Mouse (Mus musculus): ENCODE measurements around the gene Npas2. TPM values are rescaled to one million over a fixed set of nuclear protein-coding genes. Genes with fewer than 3 reads are reported as not detected.

Gene Npas2
- polyA plus RNA-seq, 1 experiment from 2014 or later: 0.17 TPM

GRCm38 (mm10) chr1:39205021-39205420 is 11.5 kb downstream of the Npas2 start:
- Histone ChIP-seq H3K9me3 (ENCODE audit: control insufficient read depth, low read length) (no peaks in the 10 kb centered on the region), H3K27me3 (ENCODE audit: control insufficient read depth, insufficient read depth, low read length) (no peaks in the 10 kb centered on the region), H3K4me3 (ENCODE audit: low read depth, low read length) (no peak overlapping the region), H3K4me2 (ENCODE audit: low read depth) (no peak overlapping the region), H3K4me1 (ENCODE audit: control insufficient read depth, insufficient read depth, low read length) (no peaks in the 10 kb centered on the region), H3K9ac (ENCODE audit: low read length) (no peak overlapping the region), H3K36me3 (ENCODE audit: control insufficient read depth, insufficient read depth, low read length) (no peaks in the 10 kb centered on the region), H3K27ac (ENCODE audit: low read depth, low read length) (no peak overlapping the region)
- ATAC-seq (ENCODE audit: insufficient read depth, low FRiP score, low TSS enrichment): no peak
- WGBS: 93% methylated on average over 10 of the region's 10 CpGs
- DNase-seq (ENCODE audit: low spot score): no peak

GRCm38 (mm10) chr1:39205697-39206096 is 12.2 kb downstream of the Npas2 start:
- Histone ChIP-seq H3K27ac (ENCODE audit: low read depth, low read length) (no peak overlapping the region), H3K4me1 (ENCODE audit: control insufficient read depth, insufficient read depth, low read length) (no peaks in the 10 kb centered on the region), H3K27me3 (ENCODE audit: control insufficient read depth, insufficient read depth, low read length) (no peaks in the 10 kb centered on the region), H3K4me2 (ENCODE audit: low read depth) (no peak overlapping the region), H3K4me3 (ENCODE audit: low read depth, low read length) (no peak overlapping the region), H3K9ac (ENCODE audit: low read length) (no peak overlapping the region), H3K36me3 (ENCODE audit: control insufficient read depth, insufficient read depth, low read length) (no peaks in the 10 kb centered on the region), H3K9me3 (ENCODE audit: control insufficient read depth, low read length) (no peaks in the 10 kb centered on the region)
- DNase-seq (ENCODE audit: low spot score) (no peak), ATAC-seq (ENCODE audit: insufficient read depth, low FRiP score, low TSS enrichment) (no peak)
- WGBS: 84% methylated on average over 4 of the region's 4 CpGs

GRCm38 (mm10) chr1:39206942-39207341 is 13.4 kb downstream of the Npas2 start:
- Histone ChIP-seq H3K4me1 (ENCODE audit: control insufficient read depth, insufficient read depth, low read length) (no peaks in the 10 kb centered on the region), H3K4me3 (ENCODE audit: low read depth, low read length) (no peak overlapping the region), H3K36me3 (ENCODE audit: control insufficient read depth, insufficient read depth, low read length) (no peaks in the 10 kb centered on the region), H3K9ac (ENCODE audit: low read length) (no peak overlapping the region), H3K27me3 (ENCODE audit: control insufficient read depth, insufficient read depth, low read length) (no peaks in the 10 kb centered on the region), H3K9me3 (ENCODE audit: control insufficient read depth, low read length) (no peaks in the 10 kb centered on the region), H3K27ac (ENCODE audit: low read depth, low read length) (no peak overlapping the region), H3K4me2 (ENCODE audit: low read depth) (no peak overlapping the region)
- ATAC-seq (ENCODE audit: insufficient read depth, low FRiP score, low TSS enrichment): no peak
- no peak for DNase-seq (ENCODE audit: low spot score)
- 33% methylated on average over 7 of the region's 7 CpGs for WGBS

GRCm38 (mm10) chr1:39210928-39211327 is 17.4 kb downstream of the Npas2 start:
- WGBS: 84% methylated on average over 5 of the region's 5 CpGs
- no peak overlapping the region for H3K9ac ChIP-seq (ENCODE audit: low read length)
- H3K4me3 ChIP-seq (ENCODE audit: low read depth, low read length): no peak overlapping the region
- H3K36me3 ChIP-seq (ENCODE audit: control insufficient read depth, insufficient read depth, low read length): no peaks in the 10 kb centered on the region
- no peak overlapping the region for H3K4me2 ChIP-seq (ENCODE audit: low read depth)
- no peak overlapping the region for H3K27ac ChIP-seq (ENCODE audit: low read depth, low read length)
- H3K4me1 ChIP-seq (ENCODE audit: control insufficient read depth, insufficient read depth, low read length): no peaks in the 10 kb centered on the region
- no peak for DNase-seq (ENCODE audit: low spot score)
- ATAC-seq (ENCODE audit: insufficient read depth, low FRiP score, low TSS enrichment): no peak
- H3K27me3 ChIP-seq (ENCODE audit: control insufficient read depth, insufficient read depth, low read length): no peaks in the 10 kb centered on the region
- no peaks in the 10 kb centered on the region for H3K9me3 ChIP-seq (ENCODE audit: control insufficient read depth, low read length)

GRCm38 (mm10) chr1:39212982-39213381 is 19.5 kb downstream of the Npas2 start:
- WGBS: 87% methylated on average over 6 of the region's 6 CpGs
- no peak for DNase-seq (ENCODE audit: low spot score)
- H3K27ac ChIP-seq (ENCODE audit: low read depth, low read length): no peak overlapping the region
- no peak overlapping the region for H3K9ac ChIP-seq (ENCODE audit: low read length)
- no peak for ATAC-seq (ENCODE audit: insufficient read depth, low FRiP score, low TSS enrichment)
- H3K4me2 ChIP-seq (ENCODE audit: low read depth): no peak overlapping the region
- no peak overlapping the region for H3K4me3 ChIP-seq (ENCODE audit: low read depth, low read length)
- H3K9me3 ChIP-seq (ENCODE audit: control insufficient read depth, low read length): no peaks in the 10 kb centered on the region
- H3K4me1 ChIP-seq (ENCODE audit: control insufficient read depth, insufficient read depth, low read length): no peaks in the 10 kb centered on the region
- H3K36me3 ChIP-seq (ENCODE audit: control insufficient read depth, insufficient read depth, low read length): no peaks in the 10 kb centered on the region
- no peaks in the 10 kb centered on the region for H3K27me3 ChIP-seq (ENCODE audit: control insufficient read depth, insufficient read depth, low read length)

- no peaks in the 10 kb centered on the region for H3K9me3 ChIP-seq (ENCODE audit: control insufficient read depth, low read length)
- no peaks in the 10 kb centered on the region for H3K36me3 ChIP-seq (ENCODE audit: control insufficient read depth, insufficient read depth, low read length)
- no peak overlapping the region for H3K4me2 ChIP-seq (ENCODE audit: low read depth)
- H3K4me3 ChIP-seq (ENCODE audit: low read depth, low read length): no peak overlapping the region
- H3K27ac ChIP-seq (ENCODE audit: low read depth, low read length): no peak overlapping the region
- H3K4me1 ChIP-seq (ENCODE audit: control insufficient read depth, insufficient read depth, low read length): no peaks in the 10 kb centered on the region
- H3K9ac ChIP-seq (ENCODE audit: low read length): no peak overlapping the region
- DNase-seq (ENCODE audit: low spot score) (no peak), ATAC-seq (ENCODE audit: insufficient read depth, low FRiP score, low TSS enrichment) (no peak)
- H3K27me3 ChIP-seq (ENCODE audit: control insufficient read depth, insufficient read depth, low read length): no peaks in the 10 kb centered on the region
- 90% methylated on average over 3 of the region's 3 CpGs for WGBS
Measured at GRCm38 (mm10) chr1:39217584-39217983, 24.1 kb downstream of the Npas2 start.

GRCm38 (mm10) chr1:39228401-39228800 is 34.9 kb downstream of the Npas2 start:
- Histone ChIP-seq H3K9me3 (ENCODE audit: control insufficient read depth, low read length) (no peaks in the 10 kb centered on the region), H3K27ac (ENCODE audit: low read depth, low read length) (no peak overlapping the region), H3K4me1 (ENCODE audit: control insufficient read depth, insufficient read depth, low read length) (no peaks in the 10 kb centered on the region), H3K27me3 (ENCODE audit: control insufficient read depth, insufficient read depth, low read length) (no peaks in the 10 kb centered on the region), H3K4me2 (ENCODE audit: low read depth) (no peak overlapping the region), H3K36me3 (ENCODE audit: control insufficient read depth, insufficient read depth, low read length) (no peaks in the 10 kb centered on the region), H3K9ac (ENCODE audit: low read length) (no peak overlapping the region), H3K4me3 (ENCODE audit: low read depth, low read length) (no peak overlapping the region)
- no peak for DNase-seq (ENCODE audit: low spot score)
- WGBS: 94% methylated on average over 5 of the region's 5 CpGs
- ATAC-seq (ENCODE audit: insufficient read depth, low FRiP score, low TSS enrichment): no peak

- H3K4me1 ChIP-seq (ENCODE audit: control insufficient read depth, insufficient read depth, low read length): no peaks in the 10 kb centered on the region
- H3K9ac ChIP-seq (ENCODE audit: low read length): no peak overlapping the region
- H3K27ac ChIP-seq (ENCODE audit: low read depth, low read length): no peak overlapping the region
- no peak overlapping the region for H3K4me3 ChIP-seq (ENCODE audit: low read depth, low read length)
- H3K9me3 ChIP-seq (ENCODE audit: control insufficient read depth, low read length): no peaks in the 10 kb centered on the region
- H3K27me3 ChIP-seq (ENCODE audit: control insufficient read depth, insufficient read depth, low read length): no peaks in the 10 kb centered on the region
- ATAC-seq (ENCODE audit: insufficient read depth, low FRiP score, low TSS enrichment) (no peak), DNase-seq (ENCODE audit: low spot score) (no peak)
- WGBS: 74% methylated on average over 3 of the region's 3 CpGs
- no peak overlapping the region for H3K4me2 ChIP-seq (ENCODE audit: low read depth)
- no peaks in the 10 kb centered on the region for H3K36me3 ChIP-seq (ENCODE audit: control insufficient read depth, insufficient read depth, low read length)
Measured at GRCm38 (mm10) chr1:39230021-39230420, 36.5 kb downstream of the Npas2 start.

GRCm38 (mm10) chr1:39234815-39235449 is 41.4 kb downstream of the Npas2 start:
- Histone ChIP-seq H3K27me3 (ENCODE audit: control insufficient read depth, insufficient read depth, low read length) (no peaks in the 10 kb centered on the region), H3K9ac (ENCODE audit: low read length) (no peak overlapping the region), H3K4me2 (ENCODE audit: low read depth) (no peak overlapping the region), H3K36me3 (ENCODE audit: control insufficient read depth, insufficient read depth, low read length) (no peaks in the 10 kb centered on the region), H3K4me3 (ENCODE audit: low read depth, low read length) (no peak overlapping the region), H3K4me1 (ENCODE audit: control insufficient read depth, insufficient read depth, low read length) (no peaks in the 10 kb centered on the region), H3K27ac (ENCODE audit: low read depth, low read length) (no peak overlapping the region), H3K9me3 (ENCODE audit: control insufficient read depth, low read length) (no peaks in the 10 kb centered on the region)
- WGBS: 90% methylated on average over 11 of the region's 11 CpGs
- ATAC-seq (ENCODE audit: insufficient read depth, low FRiP score, low TSS enrichment) (no peak), DNase-seq (ENCODE audit: low spot score) (no peak)

Data from neural tube, embryonic 11.5 days (tissue).